Mouse (Mus musculus) embryo, embryonic 10.5 days (tissue): ENCODE measurements around the gene Kirrel.
A peak's percentile ranks its signal among the peaks of the same experiment; 100 is the strongest.

Experiments
- DNase-seq: peaks from one replicate; pipeline ENCODE4 v3.0.0-alpha.2; 2015; ENCODE audit warnings: low spot score

The Kirrel gene

GRCm38 (mm10) chr3:87174096-87174768, at the start of gene Kirrel:
TSS of gene Kirrel (minus strand) at chr3:87174747.
- DNase-seq, result peak; percentile 92

- DNase-seq, result no peak
Observed at GRCm38 (mm10) chr3:87223636-87224035, 49.1 kb upstream of the Kirrel start.

DNA sequence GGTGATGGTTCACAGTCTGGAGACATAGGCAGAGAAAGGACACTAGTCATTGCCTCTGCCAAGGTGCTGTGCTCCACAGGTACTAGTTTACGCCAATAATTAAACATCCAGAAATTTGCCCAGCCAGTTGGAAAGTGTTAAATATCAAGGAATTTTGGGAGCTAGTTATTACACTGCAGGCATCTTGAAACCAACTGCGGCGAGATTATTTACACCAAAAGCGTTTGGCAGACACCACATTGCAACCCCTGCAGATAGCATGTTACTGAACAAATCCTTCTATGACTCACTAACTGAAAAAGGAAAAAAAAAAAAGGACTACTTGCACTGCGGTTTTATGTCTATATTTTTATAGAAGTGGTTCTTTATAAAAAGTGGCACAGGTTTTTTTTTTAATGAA, 47.8 kb upstream of the Kirrel start:
- DNase-seq, result no peak

GRCm38 (mm10) chr3:87215176-87215575, 40.6 kb upstream of the Kirrel start:
- DNase-seq, result no peak

- DNase-seq, result no peak
Observed at GRCm38 (mm10) chr3:87214221-87214864, 39.8 kb upstream of the Kirrel start.

GRCm38 (mm10) chr3:87206336-87207075, 32.0 kb upstream of the Kirrel start:
- no peak for DNase-seq

DNA sequence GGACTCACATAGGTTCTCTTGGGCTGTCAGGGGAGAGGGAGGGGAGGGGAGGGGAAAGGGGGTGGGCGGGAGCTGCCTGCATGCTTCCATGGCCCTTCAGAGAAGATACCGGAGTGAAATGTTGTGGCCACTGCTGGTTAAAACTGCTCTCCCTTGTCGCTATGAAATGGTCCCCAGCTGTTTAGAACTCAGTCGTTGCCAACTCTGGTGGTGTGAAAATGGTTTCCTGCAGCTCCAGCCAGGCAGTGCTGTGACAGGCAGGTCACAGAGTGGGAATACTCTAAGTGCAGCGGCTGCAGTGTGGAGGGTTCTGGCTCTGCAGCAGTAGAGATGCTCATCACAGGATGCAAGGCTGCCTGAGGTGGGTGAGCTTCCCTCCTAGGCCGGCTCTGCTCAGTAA, 22.1 kb upstream of the Kirrel start:
- DNase-seq, result no peak

DNA sequence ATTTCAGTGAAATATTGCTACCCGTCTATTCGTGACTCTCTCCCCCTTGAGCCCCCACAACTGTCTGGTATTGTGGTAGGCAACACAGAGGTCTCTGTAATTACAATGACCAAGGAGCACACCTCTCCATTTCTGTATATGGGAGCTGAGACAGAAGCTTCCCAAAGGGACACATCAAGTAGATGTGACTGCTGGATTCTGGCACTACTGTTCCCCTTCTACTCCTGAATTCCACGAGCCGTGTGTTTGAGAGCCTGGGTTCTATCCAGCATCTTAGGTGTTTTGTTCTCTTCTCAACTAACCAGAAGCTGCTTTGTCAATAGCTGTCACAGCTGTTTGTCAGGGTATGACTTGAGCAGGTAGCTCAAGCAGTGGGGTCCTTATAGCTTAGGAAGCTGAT, 20.5 kb upstream of the Kirrel start:
- no peak for DNase-seq

GRCm38 (mm10) chr3:87194591-87194990, 20.0 kb upstream of the Kirrel start:
- DNase-seq, result no peak

DNA sequence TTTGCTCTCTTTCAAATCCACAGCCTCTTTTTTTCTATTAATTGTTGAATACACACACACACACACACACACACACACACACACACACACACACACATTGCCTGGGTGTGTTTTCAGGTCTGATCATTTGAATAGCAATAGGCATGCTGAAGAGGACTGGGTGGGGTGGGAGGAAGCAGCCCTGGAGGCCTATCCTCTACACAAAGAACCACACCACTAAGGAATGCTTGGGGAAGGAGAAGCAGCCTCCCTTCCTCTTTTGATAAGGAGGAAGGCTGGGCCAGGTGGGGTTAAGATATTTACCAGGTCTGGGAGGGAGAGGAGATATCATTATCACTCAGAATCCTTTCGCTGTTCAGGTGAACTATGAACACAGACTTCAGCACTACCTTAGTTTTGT, 19.2 kb upstream of the Kirrel start:
- DNase-seq, result no peak

GRCm38 (mm10) chr3:87193352-87193751, 18.8 kb upstream of the Kirrel start:
- no peak for DNase-seq

- no peak for DNase-seq
Observed at GRCm38 (mm10) chr3:87176687-87177086, 2.1 kb upstream of the Kirrel start.

DNA sequence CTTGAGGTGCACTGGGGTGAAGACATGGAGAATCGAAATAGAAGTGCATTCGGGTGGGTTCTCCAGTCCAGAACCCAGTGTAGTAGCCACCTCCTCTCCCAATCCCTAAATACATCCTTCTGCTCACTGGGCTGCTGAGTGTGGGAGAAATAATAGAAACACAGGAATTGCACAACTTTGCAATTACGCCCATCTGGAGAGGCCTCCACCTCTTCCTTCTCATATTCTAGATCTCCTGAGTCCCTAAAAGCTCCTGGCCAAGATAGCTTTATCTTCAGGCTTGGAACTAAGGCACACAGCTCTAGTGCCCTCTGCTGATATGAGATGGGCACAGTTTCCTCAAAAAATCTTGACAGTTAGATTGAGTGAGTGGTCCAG, 880 bp upstream of the Kirrel start:
- peak; percentile 79 for DNase-seq

DNA sequence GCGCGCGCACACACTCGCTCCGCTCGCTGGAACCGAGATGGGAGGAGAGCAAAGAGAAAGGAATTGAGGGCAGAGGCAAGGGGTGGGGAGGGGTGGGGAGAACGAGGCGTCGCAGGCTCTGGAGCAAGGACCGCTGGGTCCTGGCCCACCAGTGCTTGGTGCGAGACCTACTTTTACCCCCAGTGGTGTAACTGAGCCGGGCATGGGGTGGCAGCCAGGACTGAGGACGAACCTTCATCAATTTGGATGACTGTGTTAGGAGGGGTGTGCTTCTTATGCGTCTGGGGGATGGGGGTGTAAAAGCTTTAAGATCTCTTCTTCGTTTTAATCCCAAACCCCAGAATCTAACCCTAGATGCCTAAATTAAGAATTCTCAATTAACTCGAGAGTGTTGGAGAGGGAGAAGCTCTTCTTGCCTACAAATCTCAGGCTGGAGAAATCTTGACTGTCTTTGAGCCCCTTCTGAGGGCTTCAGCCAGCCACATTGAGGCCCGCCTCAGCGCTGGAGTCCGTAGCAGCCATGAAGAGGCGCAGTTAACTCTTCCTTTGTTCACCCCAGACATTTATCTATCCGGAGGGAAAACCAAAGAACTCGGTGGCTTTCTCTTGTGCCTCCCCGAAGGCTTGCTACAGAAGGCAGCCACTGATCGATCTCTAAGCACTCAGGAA, 356 bp upstream of the Kirrel start:
- no peak for DNase-seq

DNA sequence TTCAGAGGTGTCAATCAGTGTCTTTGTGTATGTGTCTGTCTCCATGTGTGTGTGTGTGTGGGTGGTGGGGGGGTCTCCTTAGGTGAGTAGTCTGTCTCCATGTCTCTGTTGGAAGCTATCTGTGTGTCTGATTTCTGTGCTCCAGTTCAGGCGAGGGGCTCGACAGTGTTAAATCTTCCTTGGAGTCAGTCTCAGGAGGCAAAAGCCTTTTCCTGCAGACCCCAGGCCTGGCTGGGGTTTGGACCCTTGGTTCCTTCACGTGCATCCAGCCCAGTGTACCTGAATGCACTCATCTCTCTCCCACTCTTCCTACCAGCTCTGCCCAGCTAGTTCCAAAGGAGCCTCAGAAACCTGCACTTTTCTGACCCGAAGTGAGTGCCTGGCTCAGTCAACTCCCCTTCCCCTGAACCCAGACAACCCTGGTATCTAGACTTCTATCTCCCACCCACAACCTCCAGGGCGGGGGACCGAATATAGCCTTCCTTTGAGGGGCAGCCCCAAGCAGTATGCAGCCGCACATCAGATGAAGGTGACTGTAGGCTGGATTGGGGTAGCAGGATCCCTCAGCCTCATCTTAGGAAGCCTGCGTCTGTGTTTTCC, 961 bp downstream of the Kirrel start:
- DNase-seq, result peak; percentile 42

DNA sequence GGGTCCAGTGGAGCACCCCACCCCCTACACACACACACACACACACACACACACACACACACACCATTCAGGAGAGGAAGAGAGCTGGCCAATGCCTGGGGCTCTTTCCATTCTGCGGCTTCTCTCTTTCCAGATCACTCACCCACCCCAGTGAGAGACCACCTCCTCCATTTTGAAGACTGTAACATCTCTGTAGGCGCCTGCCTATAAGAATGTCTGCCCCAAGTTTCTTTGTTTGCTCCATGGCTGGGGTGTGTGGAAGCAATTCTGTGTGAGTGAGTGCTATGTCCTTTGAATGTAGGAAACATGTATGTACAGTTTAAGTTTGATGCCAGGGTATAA, 1.5 kb downstream of the Kirrel start:
- DNase-seq, result no peak

DNA sequence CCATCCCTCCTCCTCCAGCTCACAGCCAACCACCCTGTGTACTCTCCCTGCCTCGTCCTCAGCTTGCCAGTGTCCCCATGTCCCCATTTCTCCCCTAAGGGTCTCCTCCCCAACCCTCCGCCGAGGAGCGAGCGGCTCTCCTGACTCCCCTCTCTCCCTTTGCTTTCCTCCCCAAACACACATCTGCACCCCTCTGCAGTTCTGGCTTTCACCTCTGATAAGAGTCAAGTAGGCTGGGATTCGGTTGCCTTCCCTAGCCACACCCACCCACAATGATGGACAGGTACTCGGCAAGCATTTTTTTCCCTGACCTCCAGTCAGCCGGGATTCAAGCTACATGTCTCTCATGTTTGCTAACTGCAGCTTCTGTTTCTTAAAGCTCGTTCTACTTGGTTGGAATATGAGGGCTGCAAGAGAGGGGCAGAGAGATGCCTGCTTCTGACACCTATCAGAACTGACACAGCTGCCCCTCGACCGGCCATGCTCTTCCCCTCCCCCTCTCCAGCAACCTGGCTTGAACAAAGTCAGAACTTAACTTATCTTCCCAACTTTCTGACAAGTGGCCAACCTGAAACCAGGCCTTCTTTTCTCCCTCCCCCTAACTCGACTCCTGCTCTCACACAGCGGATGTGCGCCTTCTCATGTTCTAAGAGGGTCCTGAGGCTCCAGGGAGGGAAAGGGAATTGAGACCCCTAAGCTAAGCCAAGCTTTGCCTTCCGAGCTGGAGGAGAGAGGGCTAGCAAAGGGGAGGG, 2.0 kb downstream of the Kirrel start:
- DNase-seq, result peak; percentile 80

- peak; percentile 26 for DNase-seq
Observed at GRCm38 (mm10) chr3:87171201-87172100, 3.1 kb downstream of the Kirrel start.

DNA sequence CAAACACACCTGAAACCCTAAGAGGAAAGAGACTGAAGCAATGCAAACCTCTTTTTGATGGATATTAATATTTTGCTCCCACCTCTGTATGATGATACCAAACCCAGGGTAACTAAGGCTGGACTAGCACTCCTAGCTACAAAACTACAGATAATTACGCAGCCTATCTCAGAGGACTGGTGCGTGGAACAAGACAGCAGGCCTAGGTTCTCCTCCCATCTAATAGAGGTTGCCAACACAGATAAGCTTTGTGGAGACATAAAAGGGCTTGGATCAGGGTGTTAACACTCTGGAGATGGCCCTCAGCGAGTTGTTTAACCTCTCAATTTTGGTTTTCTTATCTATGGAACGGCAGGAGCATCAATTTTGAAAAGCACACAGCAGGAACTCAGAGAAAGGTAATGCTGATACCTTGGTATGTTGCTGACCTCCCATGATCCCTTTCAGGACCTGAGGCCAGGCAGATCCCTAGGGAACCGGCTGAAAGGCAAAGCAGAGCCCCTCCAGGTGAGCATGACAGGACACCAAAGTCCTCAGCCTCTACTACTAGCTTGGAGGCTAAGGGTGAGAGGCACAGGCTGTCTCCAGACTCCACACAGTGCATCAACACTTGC, 5.0 kb downstream of the Kirrel start:
- no peak for DNase-seq

GRCm38 (mm10) chr3:87168756-87169155, 5.8 kb downstream of the Kirrel start:
- DNase-seq, result no peak
